In the genomic region with DNA sequence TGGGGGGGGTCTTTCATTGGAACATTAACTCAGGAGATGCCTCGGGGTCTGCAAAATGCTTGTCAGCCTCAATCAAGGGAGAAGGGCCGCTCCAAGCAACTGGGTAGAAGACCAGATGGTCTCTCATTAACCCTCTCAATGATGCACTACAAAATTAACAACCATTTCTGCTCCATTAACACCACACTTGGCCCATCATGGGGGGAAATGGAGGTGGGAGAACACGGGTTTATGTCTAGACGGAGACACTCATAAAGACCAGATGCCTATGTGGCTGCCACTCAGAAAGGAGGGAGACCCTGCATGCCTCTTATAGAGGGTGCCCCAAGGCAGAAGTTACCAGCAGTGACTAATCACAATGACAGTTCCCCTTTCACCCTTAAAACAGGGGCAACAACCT, we compare ENCODE assay signal across 34 mouse cellular contexts.
DNase-seq lines count a peak whose midpoint lies in the region; ATAC-seq and TF ChIP-seq lines count a peak whose summit lies in the region.
"Had no signal": no experiment of that assay in that cellular context is flagged by ENCODE, and none has a peak within 500 bp of the region (broad histone marks: within the 10 kb centered on the region; RNA-seq: fewer than 3 reads in every experiment).

No protein-coding gene starts in this region.

- peaks cover 10% of the 10 kb centered on the region for H3K4me1 ChIP-seq in hindbrain, postnatal 0 days (ENCODE audit: insufficient read depth, low read length)
- H3K4me1 ChIP-seq in midbrain, postnatal 0 days (ENCODE audit: insufficient read depth, low read length) = no peaks in the 10 kb centered on the region
- H3K4me1 ChIP-seq: hindbrain, embryonic 15.5 days; intestine, embryonic 15.5 days; liver, embryonic 13.5 days had no signal

- no peak for TF ChIP-seq CTCF in left cerebral cortex, adult 2 months (IDR thresholded peaks at IDR 0.05)
- TF ChIP-seq CTCF in brain, embryonic 14.5 days (IDR thresholded peaks at IDR 0.05; ENCODE audit: borderline replicate concordance, extremely low read depth, insufficient read depth, insufficient read length) = no peak
- no peak for TF ChIP-seq CTCF in hindbrain, postnatal 0 days (IDR thresholded peaks at IDR 0.05; ENCODE audit: low read depth)
- no peak for TF ChIP-seq CTCF in midbrain, postnatal 0 days (IDR thresholded peaks at IDR 0.05)

- H3K4me2 ChIP-seq in hindbrain, postnatal 0 days (ENCODE audit: low read depth, low read length) = no peak overlapping the region
- H3K4me2 ChIP-seq in midbrain, postnatal 0 days (ENCODE audit: low read depth, low read length, poor library complexity, severe bottlenecking) = no peak overlapping the region
- H3K4me2 ChIP-seq: embryonic facial prominence, embryonic 15.5 days; forebrain, embryonic 12.5 days; hindbrain, embryonic 15.5 days; intestine, embryonic 15.5 days; limb, embryonic 15.5 days; liver, embryonic 13.5 days; midbrain, embryonic 13.5 days had no signal

- H3K36me3 ChIP-seq in hindbrain, postnatal 0 days (ENCODE audit: insufficient read depth, low read length) = no peaks in the 10 kb centered on the region
- 0 out of 2 replicates have a peak, but pooled peaks cover 2% of the 10 kb centered on the region for H3K36me3 ChIP-seq in midbrain, postnatal 0 days (ENCODE audit: insufficient read depth, low read length)
- H3K36me3 ChIP-seq: embryonic facial prominence, embryonic 15.5 days; hindbrain, embryonic 15.5 days; intestine, embryonic 15.5 days; limb, embryonic 15.5 days; liver, embryonic 13.5 days had no signal

- WGBS in hindbrain, postnatal 0 days = 47% methylated on average over 4 of the region's 4 CpGs
- WGBS in midbrain, postnatal 0 days = 68% methylated on average over 4 of the region's 4 CpGs

- H3K9me3 ChIP-seq in hindbrain, postnatal 0 days (ENCODE audit: low read length) = no peaks in the 10 kb centered on the region
- no peaks in the 10 kb centered on the region for H3K9me3 ChIP-seq in midbrain, postnatal 0 days (ENCODE audit: low read length)
- H3K9me3 ChIP-seq: embryonic facial prominence, embryonic 10.5 days; embryonic facial prominence, embryonic 15.5 days; forebrain, embryonic 12.5 days; hindbrain, embryonic 15.5 days; intestine, embryonic 15.5 days; limb, embryonic 10.5 days; limb, embryonic 15.5 days; liver, embryonic 13.5 days; midbrain, embryonic 13.5 days had no signal

- intact Hi-C loops in left cerebral cortex, adult 2 months (cut with DNase I) = no loop called here

- H3K9ac ChIP-seq in hindbrain, postnatal 0 days (replicated peaks; ENCODE audit: low read length) = no peak overlapping the region
- no peak overlapping the region for H3K9ac ChIP-seq in midbrain, postnatal 0 days (replicated peaks; ENCODE audit: low read length, poor library complexity, severe bottlenecking)
- H3K9ac ChIP-seq: embryonic facial prominence, embryonic 15.5 days; forebrain, embryonic 12.5 days; forebrain, postnatal 0 days; hindbrain, embryonic 15.5 days; intestine, embryonic 15.5 days; limb, embryonic 15.5 days; liver, embryonic 13.5 days; midbrain, embryonic 13.5 days had no signal

- no peak overlapping the region for H3K4me3 ChIP-seq in left cerebral cortex, adult 2 months
- H3K4me3 ChIP-seq in hindbrain, postnatal 0 days (ENCODE audit: low read length) = no peak overlapping the region
- H3K4me3 ChIP-seq in midbrain, postnatal 0 days (ENCODE audit: low read depth, low read length) = no peak overlapping the region
- H3K4me3 ChIP-seq: embryonic facial prominence, embryonic 10.5 days; embryonic facial prominence, embryonic 15.5 days; forebrain, embryonic 12.5 days; hindbrain, embryonic 15.5 days; intestine, embryonic 15.5 days; limb, embryonic 10.5 days; limb, embryonic 15.5 days; liver, embryonic 13.5 days; midbrain, embryonic 13.5 days had no signal

- no peak for TF ChIP-seq POLR2A in brain, embryonic 14.5 days (IDR thresholded peaks at IDR 0.05; ENCODE audit: borderline replicate concordance, extremely low read depth, insufficient read depth, insufficient read length, poor library complexity, severe bottlenecking)

- DNase-seq in left cerebral cortex, adult 2 months (ENCODE audit: extremely low spot score in 1 of 2, low spot score in 2 of 2) = no peak
- no peak for DNase-seq in left cerebral cortex, adult 9 months (ENCODE audit: low spot score in 2 of 2)
- peak; percentile 31 for DNase-seq in brain, embryonic 14.5 days (ENCODE audit: low read depth)
- DNase-seq in hindbrain, postnatal 0 days (ENCODE audit: low spot score) = peak; percentile 9
- DNase-seq in retina, postnatal 1 day = peak; percentile 62
- no peak for DNase-seq in spleen, adult 12 weeks (ENCODE audit: low spot score)
- no peak for DNase-seq in midbrain, postnatal 0 days (ENCODE audit: low spot score)
- DNase-seq: adrenal gland, adult 8-10 months; B cell, adult 2 months; cerebellum, adult 11 months; cerebellum, adult 9-10 months; cerebellum, postnatal 36 days; forebrain, postnatal 0 days; gastrocnemius, postnatal 10 days; heart, postnatal 14 days; kidney, adult 8-10 months; kidney, postnatal 10 days; layer of hippocampus, adult 9-11 months; liver, embryonic 13.5 days; lung, adult 18-20 months; lung, postnatal 4 days; right cerebral cortex, postnatal 25 days; spleen, adult 18-20 months; thymus, adult 2 months; thymus, postnatal 36 days had no signal

- H3K27me3 ChIP-seq in hindbrain, postnatal 0 days (ENCODE audit: insufficient read depth, low read length) = no peaks in the 10 kb centered on the region
- no peaks in the 10 kb centered on the region for H3K27me3 ChIP-seq in midbrain, postnatal 0 days (ENCODE audit: insufficient read depth, low read length)
- H3K27me3 ChIP-seq: embryonic facial prominence, embryonic 15.5 days; forebrain, embryonic 12.5 days; hindbrain, embryonic 15.5 days; intestine, embryonic 15.5 days; limb, embryonic 15.5 days; liver, embryonic 13.5 days; midbrain, embryonic 13.5 days had no signal

- ATAC-seq in hindbrain, postnatal 0 days = no peak
- ATAC-seq in midbrain, postnatal 0 days (ENCODE audit: low FRiP score) = no peak
- ATAC-seq: forebrain, postnatal 0 days; intestine, embryonic 15.5 days; lung, postnatal 0 days; midbrain, embryonic 13.5 days had no signal

- H3K27ac ChIP-seq in left cerebral cortex, adult 2 months = peak overlapping the region; percentile 36; the same call in 1 of the 2 replicates
- H3K27ac ChIP-seq in hindbrain, postnatal 0 days = no peak overlapping the region
- no peak overlapping the region for H3K27ac ChIP-seq in midbrain, postnatal 0 days (ENCODE audit: low read depth, low read length)
- H3K27ac ChIP-seq: embryonic facial prominence, embryonic 10.5 days; embryonic facial prominence, embryonic 15.5 days; forebrain, embryonic 12.5 days; hindbrain, embryonic 15.5 days; intestine, embryonic 15.5 days; limb, embryonic 10.5 days; limb, embryonic 15.5 days; liver, embryonic 13.5 days; midbrain, embryonic 13.5 days had no signal

Comparison
In these comparisons a context has a peak if more than half of its experiments do, and no peak if none do; other contexts are left out.
1. DNase-seq: peak in brain, embryonic 14.5 days (single experiment), hindbrain, postnatal 0 days (single experiment) and retina, postnatal 1 day (single experiment); none in left cerebral cortex, adult 2 months (0 of 2), left cerebral cortex, adult 9 months (0 of 2), spleen, adult 12 weeks (single experiment) and midbrain, postnatal 0 days (single experiment).